Mouse (Mus musculus) ES-Bruce4 (cell line): ENCODE data around the gene Tbc1d30. TPM values are rescaled to one million over a fixed set of nuclear protein-coding genes. Genes with fewer than 3 reads are reported as not detected.
A peak's percentile ranks its signal among the peaks of the same experiment; 100 is the strongest.

Experiments
- H3K27ac ChIP-seq: 2 replicates; pipeline ENCODE4 v1.5.1; 2012; ENCODE audit warnings: low read length, inconsistent platforms; ENCODE audit not compliant: insufficient read depth
- H3K27me3 ChIP-seq: 2 replicates; pipeline ENCODE4 v1.6.1; 2012; ENCODE audit warnings: mild to moderate bottlenecking, low read length, inconsistent platforms; ENCODE audit not compliant: control insufficient read depth, poor library complexity, insufficient read depth, severe bottlenecking
- H3K36me3 ChIP-seq: 2 replicates; pipeline ENCODE4 v1.6.1; 2012; ENCODE audit warnings: inconsistent platforms, mild to moderate bottlenecking, low read length, moderate library complexity; ENCODE audit not compliant: control insufficient read depth, poor library complexity, insufficient read depth, severe bottlenecking
- H3K4me1 ChIP-seq: one replicate; pipeline ENCODE4 v1.8.1; 2011; ENCODE audit warnings: low read length; ENCODE audit not compliant: control insufficient read depth, insufficient read depth
- H3K4me3 ChIP-seq: 2 replicates; pipeline ENCODE4 v1.5.1; 2011; ENCODE audit warnings: low read depth, mild to moderate bottlenecking, low read length
- H3K9ac ChIP-seq: 2 replicates; pipeline ENCODE4 v1.6.1; 2012; ENCODE audit warnings: low read depth, mild to moderate bottlenecking, inconsistent platforms; ENCODE audit not compliant: poor library complexity, severe bottlenecking
- H3K9me3 ChIP-seq: replicated peaks from 2 replicates; pipeline ENCODE4 v1.6.1; 2012; ENCODE audit warnings: mild to moderate bottlenecking, low read length, inconsistent platforms; ENCODE audit not compliant: control insufficient read depth, poor library complexity, insufficient read depth, severe bottlenecking
- CTCF ChIP-seq: IDR thresholded peaks from one replicate; pipeline ENCODE4 v1.8.1; 2011; ENCODE audit warnings: low read depth, low read length
- EP300 ChIP-seq: IDR thresholded peaks from 2 replicates; pipeline ENCODE4 v1.6.1; 2011; ENCODE audit warnings: low read depth, low read length; ENCODE audit not compliant: insufficient read depth
- POLR2A ChIP-seq: IDR thresholded peaks from one replicate; pipeline ENCODE4 v1.8.1; 2011; ENCODE audit warnings: low read length; ENCODE audit not compliant: insufficient read depth
- polyA plus RNA-seq: library from polyadenylated mRNA; stranded (reverse); fragments of >200 nt; gene quantifications from 2 replicates; pipeline ENCODE4 v1.2.4, GENCODE M21; 2011; ENCODE audit warnings: low read depth; ENCODE audit not compliant: missing spikeins, insufficient read depth, insufficient read length

Gene Tbc1d30
- polyA plus RNA-seq, 1 experiment: not detected

- H3K36me3 ChIP-seq: no peaks in the 10 kb centered on the region
- H3K9ac ChIP-seq: no peak overlapping the region
- no peak overlapping the region for H3K27ac ChIP-seq
- no peak overlapping the region for H3K4me3 ChIP-seq
- H3K9me3 ChIP-seq: no peaks in the 10 kb centered on the region
- H3K4me1 ChIP-seq: no peaks in the 10 kb centered on the region
- H3K27me3 ChIP-seq: no peaks in the 10 kb centered on the region
- TF ChIP-seq EP300: no peak
- no peak for TF ChIP-seq POLR2A
- no peak for TF ChIP-seq CTCF
Observed at GRCm38 (mm10) chr10:121261036-121261592, 90.0 kb downstream of the Tbc1d30 start.

- Histone ChIP-seq H3K9ac (no peak overlapping the region), H3K27me3 (no peaks in the 10 kb centered on the region), H3K9me3 (no peaks in the 10 kb centered on the region), H3K27ac (no peak overlapping the region), H3K4me3 (no peak overlapping the region), H3K36me3 (no peaks in the 10 kb centered on the region), H3K4me1 (no peaks in the 10 kb centered on the region)
- TF ChIP-seq CTCF (peak; percentile 98), POLR2A (no peak), EP300 (no peak)
Observed at GRCm38 (mm10) chr10:121256115-121256825, 94.8 kb downstream of the Tbc1d30 start.

- Histone ChIP-seq H3K9ac (no peak overlapping the region), H3K27ac (no peak overlapping the region), H3K4me3 (no peak overlapping the region), H3K9me3 (no peaks in the 10 kb centered on the region), H3K4me1 (no peaks in the 10 kb centered on the region), H3K27me3 (no peaks in the 10 kb centered on the region), H3K36me3 (no peaks in the 10 kb centered on the region)
- no peak for TF ChIP-seq CTCF
- TF ChIP-seq POLR2A: no peak
- no peak for TF ChIP-seq EP300
Observed at GRCm38 (mm10) chr10:121255465-121255864, 95.6 kb downstream of the Tbc1d30 start.

- no peaks in the 10 kb centered on the region for H3K27me3 ChIP-seq
- no peak for TF ChIP-seq CTCF
- TF ChIP-seq POLR2A: no peak
- no peak for TF ChIP-seq EP300
- H3K4me3 ChIP-seq: no peak overlapping the region
- H3K27ac ChIP-seq: no peak overlapping the region
- no peaks in the 10 kb centered on the region for H3K4me1 ChIP-seq
- H3K36me3 ChIP-seq: no peaks in the 10 kb centered on the region
- H3K9me3 ChIP-seq: no peaks in the 10 kb centered on the region
- H3K9ac ChIP-seq: no peak overlapping the region
Observed at GRCm38 (mm10) chr10:121254343-121254742, 96.7 kb downstream of the Tbc1d30 start.

DNA sequence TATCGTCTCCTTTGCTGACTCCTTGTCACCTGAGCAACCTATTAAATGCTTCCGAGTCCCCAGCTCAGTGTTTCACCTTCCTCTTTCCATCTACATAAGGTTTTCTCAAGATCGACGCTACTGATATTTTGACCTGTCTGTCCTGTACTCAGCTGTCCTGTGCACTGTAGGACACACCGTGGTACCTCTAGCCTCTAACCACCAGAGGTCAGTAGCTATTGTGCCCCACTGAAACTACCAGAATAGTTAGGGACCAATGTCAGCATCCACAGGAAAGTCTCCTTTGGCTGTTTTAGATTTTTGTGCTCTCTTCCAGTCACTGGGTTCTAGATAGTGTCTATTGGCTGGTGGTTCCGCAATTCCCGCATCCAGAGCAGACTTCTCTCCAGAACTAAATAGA, 98.3 kb downstream of the Tbc1d30 start:
- no peaks in the 10 kb centered on the region for H3K4me1 ChIP-seq
- H3K27ac ChIP-seq: no peak overlapping the region

GRCm38 (mm10) chr10:121251191-121251590, 99.9 kb downstream of the Tbc1d30 start:
- no peak for TF ChIP-seq CTCF
- no peak for TF ChIP-seq EP300
- TF ChIP-seq POLR2A: no peak
- Histone ChIP-seq H3K27me3 (no peaks in the 10 kb centered on the region), H3K9ac (no peak overlapping the region), H3K4me1 (no peaks in the 10 kb centered on the region), H3K9me3 (no peaks in the 10 kb centered on the region), H3K27ac (no peak overlapping the region), H3K4me3 (no peak overlapping the region), H3K36me3 (no peaks in the 10 kb centered on the region)

More for the DNA sequence above, 98.3 kb downstream of the Tbc1d30 start:
- no peaks in the 10 kb centered on the region for H3K36me3 ChIP-seq
- no peaks in the 10 kb centered on the region for H3K27me3 ChIP-seq
- no peak overlapping the region for H3K9ac ChIP-seq
- no peak overlapping the region for H3K4me3 ChIP-seq
- H3K9me3 ChIP-seq: no peaks in the 10 kb centered on the region
- TF ChIP-seq CTCF: peak; percentile 28
- TF ChIP-seq EP300: no peak
